Mouse (Mus musculus) ovary, adult 18-20 months (tissue): ENCODE data around the gene Ptafr.
"Not testable (repeated sequence)": the region's sequence is repeated elsewhere in the genome, so short reads cannot be mapped to it uniquely, and the experiment has no call there.

Source experiments
- DNase-seq: peaks from one replicate; pipeline ENCODE4 v3.0.0; 2022; ENCODE audit warnings: low spot score, mixed read lengths

The Ptafr gene

DNA sequence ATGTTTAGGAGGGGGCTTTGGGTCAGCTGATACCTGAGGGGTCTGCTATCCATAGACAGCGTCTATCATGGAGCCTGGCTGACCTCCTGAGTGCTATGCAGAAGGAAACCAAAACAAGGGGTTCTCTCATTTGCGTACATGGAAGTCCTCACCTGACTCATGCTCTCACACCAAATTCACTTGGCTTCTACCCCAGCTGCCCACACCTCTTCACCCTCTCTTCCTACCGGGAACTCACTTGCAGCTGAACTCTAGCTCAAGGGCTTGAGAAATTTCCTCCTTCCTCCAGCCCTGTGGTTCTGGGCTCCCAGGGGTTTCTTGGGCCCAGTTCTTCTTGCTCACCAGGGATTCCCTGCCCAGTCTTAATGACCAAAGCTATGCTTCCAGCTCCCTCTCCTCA lies 606 bp upstream of the Ptafr start:
- DNase-seq: no peak

GRCm38 (mm10) chr4:132565089-132565747 lies 1.4 kb downstream of the Ptafr start:
- DNase-seq: no peak

DNA sequence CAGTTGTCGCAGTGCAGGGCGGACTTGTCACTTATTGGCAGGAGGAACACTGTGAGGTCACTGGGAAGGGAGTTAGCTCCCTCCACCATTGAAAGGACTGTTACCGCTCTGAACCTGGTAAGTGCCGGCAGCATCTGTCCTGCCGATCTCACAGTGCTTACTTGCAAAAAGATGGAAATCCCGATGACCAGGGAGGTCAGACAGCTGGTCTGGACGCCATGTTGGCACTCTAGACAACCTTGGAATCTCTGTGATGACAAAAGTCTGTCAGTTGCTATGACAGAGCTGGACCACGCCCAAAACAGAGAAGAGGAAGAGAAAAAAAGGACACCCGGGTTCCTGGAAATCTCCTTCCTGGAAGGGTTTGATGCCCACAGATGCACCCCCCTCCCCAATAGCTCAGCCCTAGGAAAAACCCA lies 3.5 kb downstream of the Ptafr start:
- DNase-seq: no peak

GRCm38 (mm10) chr4:132569115-132569514 lies 5.2 kb downstream of the Ptafr start:
- DNase-seq: no peak

- DNase-seq: no peak
Measured at GRCm38 (mm10) chr4:132571190-132571589, 7.3 kb downstream of the Ptafr start.

GRCm38 (mm10) chr4:132573327-132573726 lies 9.5 kb downstream of the Ptafr start:
- DNase-seq: no peak

- DNase-seq: no peak
Measured at GRCm38 (mm10) chr4:132574809-132575347, 11.0 kb downstream of the Ptafr start.

- DNase-seq: no peak
Measured at GRCm38 (mm10) chr4:132583781-132584180, 19.9 kb downstream of the Ptafr start.

DNA sequence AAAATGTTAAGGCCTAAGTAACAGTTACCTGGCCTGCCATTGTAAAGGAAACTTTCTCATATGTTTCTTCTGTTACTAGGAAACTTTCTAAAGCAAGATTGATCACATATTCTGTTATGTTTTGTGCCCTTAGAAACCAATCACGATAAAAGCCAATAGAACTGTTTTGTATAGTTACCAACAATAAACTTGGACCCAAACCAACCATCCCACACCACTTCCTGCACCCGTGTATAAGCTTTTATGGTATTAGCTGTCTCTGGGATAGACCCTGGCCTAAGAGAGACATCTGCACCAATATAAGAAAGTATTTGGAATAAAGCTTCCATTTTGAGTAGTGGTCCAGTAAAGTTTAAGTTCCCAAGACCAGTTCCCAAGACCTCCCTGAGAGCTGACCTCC lies 21.1 kb downstream of the Ptafr start:
- no peak for DNase-seq

DNA sequence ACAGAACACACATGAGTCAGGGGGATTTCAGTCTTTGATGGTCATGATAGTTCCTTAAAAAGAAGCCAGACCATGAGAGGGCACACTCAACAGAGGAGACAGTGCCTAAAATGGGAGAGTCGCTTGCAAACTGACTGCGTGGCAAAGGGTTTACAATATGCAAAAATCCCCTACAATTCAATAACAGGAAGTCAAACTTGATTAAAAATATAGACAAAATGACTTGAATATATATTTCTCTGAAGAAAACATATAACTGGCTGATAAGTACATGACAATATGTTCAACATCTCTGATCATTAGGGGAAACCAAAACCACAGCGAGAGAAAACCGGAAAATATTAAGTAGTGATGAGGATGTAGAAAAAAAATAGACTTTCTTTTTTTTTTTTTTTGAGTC lies 22.4 kb downstream of the Ptafr start:
- DNase-seq: no peak

DNA sequence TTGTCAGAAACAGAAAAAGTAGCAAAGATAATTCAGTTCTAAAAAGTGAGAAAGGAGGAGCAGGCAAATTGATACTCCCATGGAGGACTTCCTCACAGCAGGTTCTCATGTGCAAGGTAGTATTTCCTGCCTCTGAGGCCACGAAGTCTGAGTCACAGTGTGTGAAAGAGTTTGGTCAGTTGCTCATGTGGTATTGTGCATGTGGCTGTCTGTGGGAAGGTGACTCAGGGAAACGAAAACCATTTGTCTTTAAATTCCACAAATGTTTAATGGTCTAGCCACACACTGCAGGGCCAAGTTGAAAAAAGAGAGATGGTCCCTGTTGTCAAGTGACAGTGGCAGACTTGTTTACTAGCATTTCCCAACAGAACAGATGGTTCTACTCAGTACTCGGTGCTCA lies 24.6 kb downstream of the Ptafr start:
- no peak for DNase-seq

DNA sequence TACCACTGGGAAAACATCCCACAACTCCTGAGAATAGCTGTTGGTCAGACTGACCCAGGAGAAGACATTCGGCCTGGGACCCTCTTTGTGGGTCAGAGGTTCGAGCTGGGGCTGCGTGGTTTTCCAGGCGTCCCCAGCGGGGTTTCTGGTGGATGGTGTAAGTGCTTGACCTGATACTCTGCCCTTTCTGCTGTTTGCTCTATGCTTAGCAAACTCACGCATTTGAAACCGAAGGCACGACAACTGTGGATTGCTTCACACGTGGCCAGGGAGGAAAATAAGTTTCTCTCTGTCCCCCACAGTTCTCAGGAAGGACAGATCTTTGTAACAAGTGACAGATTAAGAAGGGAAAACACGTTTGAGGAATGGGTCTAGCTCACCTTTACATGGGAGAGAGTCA lies 26.8 kb downstream of the Ptafr start:
- DNase-seq: no peak

DNA sequence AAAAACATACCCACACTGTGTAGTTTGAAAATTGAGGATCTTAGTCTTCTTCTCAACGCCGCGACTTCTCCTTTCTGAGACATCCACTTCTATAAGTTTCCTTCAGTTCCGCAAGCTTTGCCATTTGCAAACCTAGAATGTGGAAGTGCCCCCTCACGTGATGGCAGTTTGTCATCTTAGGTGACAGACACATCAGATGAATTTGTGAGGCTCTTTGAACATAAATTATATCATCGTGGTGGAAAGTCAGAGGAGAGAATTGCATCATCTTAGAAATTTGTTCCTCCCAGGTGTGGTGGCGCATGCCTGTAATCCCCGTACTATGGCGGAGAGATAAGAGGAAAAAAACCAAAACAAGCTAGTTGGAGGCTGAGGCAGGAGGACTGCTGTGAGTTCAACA lies 29.1 kb downstream of the Ptafr start:
- no peak for DNase-seq

DNA sequence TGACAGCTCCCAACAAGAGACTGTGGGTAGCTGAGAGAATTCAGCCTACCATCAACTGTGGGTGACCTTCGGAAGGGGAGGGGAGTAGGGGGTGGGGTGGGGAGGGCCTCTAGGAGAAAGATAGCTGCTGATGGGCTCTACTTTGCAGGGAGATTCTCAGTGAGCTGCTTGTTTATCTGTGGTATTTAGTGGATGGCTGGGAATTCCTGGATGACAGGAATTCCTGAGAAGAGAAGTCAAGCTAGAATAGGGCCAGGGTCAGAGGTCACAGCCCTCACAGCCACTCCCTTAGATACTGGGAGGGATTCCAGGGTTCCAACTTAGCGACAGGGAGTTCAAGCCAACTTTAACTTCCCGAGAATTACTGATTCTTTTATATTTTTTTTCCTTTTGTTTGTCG lies 30.3 kb downstream of the Ptafr start:
- DNase-seq: no peak

DNA sequence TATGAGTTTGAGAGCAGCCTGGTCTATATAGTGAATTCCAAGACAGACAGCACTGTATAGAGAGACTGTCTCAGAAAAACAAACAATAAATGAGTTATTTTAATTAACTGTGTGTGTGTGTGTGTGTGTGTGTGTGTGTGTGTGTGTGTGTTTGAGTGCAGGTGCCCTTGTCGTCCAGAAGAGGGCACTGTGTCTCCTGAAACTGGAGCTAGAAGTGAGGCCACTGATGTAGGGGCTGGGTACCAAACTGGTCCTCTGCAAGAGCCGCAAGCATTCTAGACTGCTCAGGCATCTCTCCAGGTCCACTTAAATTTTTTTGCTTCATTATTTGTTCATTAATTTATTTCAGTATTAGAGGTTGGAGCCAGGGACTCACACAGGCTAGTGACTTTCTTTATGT lies 35.0 kb downstream of the Ptafr start:
- no peak for DNase-seq

GRCm38 (mm10) chr4:132599764-132600163 lies 35.9 kb downstream of the Ptafr start:
- DNase-seq: no peak

DNA sequence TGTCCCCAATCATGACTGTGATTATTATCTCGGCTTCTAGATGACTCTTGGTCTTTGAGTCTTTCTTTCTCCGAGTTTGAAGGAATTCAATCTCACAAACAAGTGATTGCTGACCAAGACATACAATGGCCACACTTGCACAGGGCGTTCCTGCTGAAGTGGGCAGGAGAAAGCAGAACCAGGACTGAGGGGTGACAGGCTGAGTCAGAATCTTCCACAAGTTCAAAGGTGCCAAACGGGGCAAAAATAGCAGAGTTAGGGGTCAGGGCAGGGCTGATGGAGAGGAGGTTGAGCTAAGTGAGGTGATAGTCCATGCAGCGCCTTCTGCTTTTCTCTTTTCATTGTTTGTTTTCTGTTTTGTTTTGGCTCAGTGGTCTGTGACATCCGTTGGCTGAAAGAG lies 36.6 kb downstream of the Ptafr start:
- DNase-seq: no peak

GRCm38 (mm10) chr4:132601242-132601641 lies 37.4 kb downstream of the Ptafr start:
- DNase-seq: not testable (repeated sequence)

DNA sequence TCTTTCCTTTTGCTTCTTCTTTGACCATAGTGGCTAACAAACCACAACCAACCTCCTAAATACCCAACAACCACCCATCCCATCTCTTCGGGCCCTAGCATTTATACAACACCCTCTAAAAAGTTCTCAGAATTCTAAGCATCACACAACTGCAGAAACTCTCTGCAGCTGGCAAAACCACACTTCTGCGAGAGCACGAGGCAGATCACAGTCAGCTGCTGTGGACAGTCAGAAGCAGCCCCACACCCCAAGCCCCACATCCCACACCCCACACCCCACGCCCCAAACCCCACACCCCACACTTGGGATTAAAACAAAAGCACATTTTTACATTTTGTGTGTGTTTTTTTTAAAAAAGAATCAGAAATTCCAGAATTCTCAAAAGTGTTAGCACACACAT lies 39.6 kb downstream of the Ptafr start:
- no peak for DNase-seq

DNA sequence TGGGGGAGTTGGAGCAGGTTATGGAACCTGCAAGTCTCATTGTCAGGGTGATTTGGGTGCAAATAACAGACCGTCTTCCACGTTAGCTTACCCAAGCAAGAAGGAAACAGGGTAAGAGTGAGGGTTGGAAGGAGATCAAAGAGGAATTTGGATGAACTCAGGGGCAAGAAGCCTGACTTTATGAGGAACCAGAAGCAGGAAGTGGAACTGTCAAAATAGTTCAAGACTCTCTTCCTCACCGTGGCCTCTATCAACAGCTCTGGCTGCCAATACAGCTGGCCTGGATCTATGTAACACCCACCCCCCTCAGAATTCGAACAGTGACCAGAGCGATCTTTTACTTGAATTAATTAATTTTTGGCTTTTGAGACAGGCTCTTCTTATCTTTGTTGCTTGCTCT lies 41.9 kb downstream of the Ptafr start:
- DNase-seq: no peak

DNA sequence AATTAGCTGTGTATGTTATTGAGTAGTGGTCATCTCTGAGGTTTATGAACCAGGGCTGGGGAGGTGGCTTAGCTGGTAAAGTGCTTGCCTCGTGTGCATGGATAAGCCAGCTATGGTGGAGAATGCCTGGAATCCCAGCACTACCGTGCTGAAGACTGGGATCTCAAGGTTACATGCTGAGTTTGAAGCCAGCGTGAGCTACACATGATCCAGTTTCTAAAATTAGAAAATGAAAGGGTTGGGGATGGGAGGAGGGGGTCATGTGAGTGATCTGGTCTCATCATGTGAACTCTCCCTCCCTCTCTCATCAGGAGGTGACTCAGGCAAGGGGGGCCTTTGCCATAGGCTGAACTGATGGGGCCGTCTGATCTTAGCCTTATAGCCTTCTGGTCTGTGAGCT lies 44.3 kb downstream of the Ptafr start:
- no peak for DNase-seq

GRCm38 (mm10) chr4:132610301-132610984 lies 46.6 kb downstream of the Ptafr start:
- no peak for DNase-seq

DNA sequence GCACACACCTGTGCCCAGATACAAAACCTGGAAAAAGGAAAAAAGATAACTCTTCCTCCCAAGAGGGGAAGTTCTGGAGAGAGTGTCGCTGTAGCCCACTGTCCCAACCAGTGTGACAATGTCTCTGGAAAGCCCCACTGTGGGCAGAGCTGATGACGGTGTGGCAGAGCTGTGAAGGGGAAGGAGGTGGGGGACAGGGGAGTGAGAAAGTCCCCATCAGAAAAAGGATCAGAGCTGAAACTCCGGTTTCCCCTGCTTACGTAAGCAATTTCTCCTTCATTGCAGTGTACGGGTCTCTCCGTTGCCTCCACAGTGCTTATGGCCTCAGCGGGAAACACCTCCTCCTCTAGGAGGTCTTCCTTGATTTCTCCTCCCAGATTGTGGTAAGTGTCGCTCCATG lies 47.5 kb downstream of the Ptafr start:
- DNase-seq: no peak

GRCm38 (mm10) chr4:132617873-132618272 lies 54.0 kb downstream of the Ptafr start:
- no peak for DNase-seq
